Mouse (Mus musculus) left cerebral cortex, adult 18-20 months (tissue): ENCODE results near the gene Abcd4. TPM values are rescaled to one million over a fixed set of nuclear protein-coding genes. Genes with fewer than 3 reads are reported as not detected.

ENCODE experiments used
- DNase-seq, 2 experiments: peaks; one replicate each; pipeline ENCODE4 v3.0.0; 2021 to 2022; ENCODE audit warnings: low spot score in 2 of 2, mixed read lengths in 1 of 2
- total RNA-seq, 2 experiments: library from RNA; stranded (reverse); gene quantifications; 2 replicates each; pipeline ENCODE4 v1.2.3; 2021

The Abcd4 gene
- total RNA-seq, 2 experiments from 2014 or later: 7.9 to 10.2 TPM

GRCm38 (mm10) chr12:84573094-84573493 lies 44.1 kb downstream of the Abcd4 start:
- no peak for DNase-seq

GRCm38 (mm10) chr12:84572341-84572720 lies 44.9 kb downstream of the Abcd4 start:
- DNase-seq: no peak

GRCm38 (mm10) chr12:84571466-84572340 lies 45.5 kb downstream of the Abcd4 start:
- DNase-seq: no peak

- DNase-seq: no peak
Measured at GRCm38 (mm10) chr12:84570694-84571415, 46.4 kb downstream of the Abcd4 start.

GRCm38 (mm10) chr12:84569976-84570693 lies 47.1 kb downstream of the Abcd4 start:
- no peak for DNase-seq

- DNase-seq: no peak
Measured at GRCm38 (mm10) chr12:84569336-84569970, 47.8 kb downstream of the Abcd4 start, which contains the start of gene Vsx2. TSS of gene Vsx2 (plus strand) at chr12:84569762.

- no peak for DNase-seq
Measured at GRCm38 (mm10) chr12:84567576-84567975, 49.6 kb downstream of the Abcd4 start.

- no peak for DNase-seq
Measured at GRCm38 (mm10) chr12:84562558-84562957, 54.7 kb downstream of the Abcd4 start.

- DNase-seq: no peak
Measured at GRCm38 (mm10) chr12:84555218-84555617, 62.0 kb downstream of the Abcd4 start.

Other genes with a start within 250 kb of the Abcd4 start
- 10 to 100 TPM; 24.4 to 24.6 TPM for gene Entpd5, start 208.4 kb downstream of the Abcd4 start, total RNA-seq
- gene Bbof1, start 208.3 kb downstream of the Abcd4 start, total RNA-seq: 1 to 10 TPM; 6.5 to 9.7 TPM
- gene Rnf113a2, start 200.2 kb downstream of the Abcd4 start, total RNA-seq: 10 to 100 TPM; 11.1 to 13.0 TPM
- gene Aldh6a1, start 166.4 kb downstream of the Abcd4 start, total RNA-seq: 10 to 100 TPM; 51.2 to 54.9 TPM
- gene Lin52, start 166.0 kb downstream of the Abcd4 start, total RNA-seq: 10 to 100 TPM; 25.2 to 25.7 TPM
- gene Vsx2, start 47.7 kb downstream of the Abcd4 start, total RNA-seq: under 1 TPM; 0.26 to 0.35 TPM
- gene Vrtn, start 23.6 kb upstream of the Abcd4 start, total RNA-seq: not detected
- 10 to 100 TPM; 19.8 to 39.2 TPM for gene Syndig1l, start 81.4 kb upstream of the Abcd4 start, total RNA-seq
- gene Npc2, start 155.7 kb upstream of the Abcd4 start, total RNA-seq: 10 to 100 TPM; 28.1 to 29.6 TPM
- 10 to 100 TPM; 56.3 to 60.2 TPM for gene Isca2, start 155.8 kb upstream of the Abcd4 start, total RNA-seq